Mouse (Mus musculus) megakaryocyte, embryonic 14.5 days (primary cell): ENCODE data around the gene Prpf31. TPM values are rescaled to one million over a fixed set of nuclear protein-coding genes. Genes with fewer than 3 reads are reported as not detected.
A peak's percentile ranks its signal among the peaks of the same experiment; 100 is the strongest.

Experiments
- H3K27me3 ChIP-seq: replicated peaks from 2 replicates; pipeline ENCODE3; 2012; ENCODE audit warnings: inconsistent platforms
- H3K36me3 ChIP-seq: replicated peaks from 2 replicates; pipeline ENCODE3; 2012; ENCODE audit warnings: low read length, inconsistent platforms, mixed read lengths
- H3K4me1 ChIP-seq: 2 replicates; pipeline ENCODE4 v1.6.1; 2012; ENCODE audit warnings: inconsistent platforms
- H3K4me3 ChIP-seq: replicated peaks from 2 replicates; pipeline ENCODE3; 2012; ENCODE audit warnings: moderate library complexity, mild to moderate bottlenecking, inconsistent platforms
- H3K9me3 ChIP-seq: 2 replicates; pipeline ENCODE4 v1.6.1; 2012; ENCODE audit warnings: inconsistent platforms
- FLI1 ChIP-seq: IDR thresholded peaks from 2 replicates; pipeline ENCODE4 v1.6.1; 2012; ENCODE audit warnings: low read length, inconsistent platforms, mixed read lengths
- GATA1 ChIP-seq: IDR thresholded peaks from 3 replicates; pipeline ENCODE4 v1.6.1; 2012; ENCODE audit warnings: mixed read lengths, low read length, inconsistent platforms, borderline replicate concordance
- polyA plus RNA-seq: library from polyadenylated mRNA; stranded (reverse); fragments of >175 nt; gene quantifications from 2 replicates; pipeline ENCODE4 v1.2.3, GENCODE M21; 2012; ENCODE audit warnings: low replicate concordance; ENCODE audit not compliant: insufficient read depth

Prpf31 gene
- polyA plus RNA-seq, 1 experiment, result 49.6 TPM

DNA sequence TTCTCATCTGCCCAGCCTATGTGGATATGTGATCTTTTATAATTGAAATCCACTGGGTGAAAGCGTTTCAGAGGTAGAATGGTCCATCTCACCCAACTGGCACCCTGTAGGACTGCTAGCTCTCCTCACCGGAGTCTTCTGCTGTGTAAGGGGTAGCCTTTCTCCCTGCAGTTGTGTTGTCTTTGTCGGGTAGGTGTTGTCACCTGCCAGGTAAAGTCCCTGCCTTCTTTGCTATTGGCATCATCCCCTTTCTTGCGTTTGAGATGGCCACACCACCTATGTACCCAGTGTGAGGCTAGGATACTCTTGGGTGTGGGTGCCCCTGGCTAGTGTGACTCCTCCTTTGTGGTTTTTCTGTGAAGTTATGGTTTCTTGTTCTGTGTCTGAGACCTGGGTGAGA is 16.9 kb downstream of the Prpf31 start:
- no peaks in the 10 kb centered on the region for H3K27me3 ChIP-seq
- H3K36me3 ChIP-seq, result peaks cover 65% of the 10 kb centered on the region
- TF ChIP-seq FLI1, result no peak
- no peak for TF ChIP-seq GATA1
- peak overlapping the region; percentile 96 for H3K4me3 ChIP-seq
- peaks cover 75% of the 10 kb centered on the region for H3K4me1 ChIP-seq
- no peaks in the 10 kb centered on the region for H3K9me3 ChIP-seq

DNA sequence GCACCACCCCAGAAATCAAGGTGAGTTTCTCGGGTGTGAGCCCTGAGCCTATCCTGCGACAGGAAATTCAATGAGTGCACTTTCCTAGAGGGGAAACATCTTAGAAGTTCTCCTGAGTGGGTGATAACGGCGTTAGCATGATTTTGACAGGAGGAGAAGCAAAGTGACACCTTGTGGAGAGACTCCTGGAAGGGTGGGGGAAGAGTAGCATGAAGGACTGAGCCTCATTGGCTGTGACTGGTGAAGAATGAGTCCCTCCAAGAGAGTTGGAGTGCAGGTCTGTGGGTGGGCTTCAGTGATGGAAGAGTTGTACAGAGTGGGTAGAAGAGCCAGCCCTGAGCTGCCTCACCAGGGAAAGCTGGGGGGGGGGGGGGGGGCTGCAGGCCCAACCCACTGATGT is 27.2 kb downstream of the Prpf31 start:
- Histone ChIP-seq H3K4me1 (peaks cover 41% of the 10 kb centered on the region), H3K27me3 (no peaks in the 10 kb centered on the region), H3K36me3 (peaks cover 100% of the 10 kb centered on the region), H3K9me3 (no peaks in the 10 kb centered on the region), H3K4me3 (no peak overlapping the region)
- TF ChIP-seq GATA1 (no peak), FLI1 (no peak)

DNA sequence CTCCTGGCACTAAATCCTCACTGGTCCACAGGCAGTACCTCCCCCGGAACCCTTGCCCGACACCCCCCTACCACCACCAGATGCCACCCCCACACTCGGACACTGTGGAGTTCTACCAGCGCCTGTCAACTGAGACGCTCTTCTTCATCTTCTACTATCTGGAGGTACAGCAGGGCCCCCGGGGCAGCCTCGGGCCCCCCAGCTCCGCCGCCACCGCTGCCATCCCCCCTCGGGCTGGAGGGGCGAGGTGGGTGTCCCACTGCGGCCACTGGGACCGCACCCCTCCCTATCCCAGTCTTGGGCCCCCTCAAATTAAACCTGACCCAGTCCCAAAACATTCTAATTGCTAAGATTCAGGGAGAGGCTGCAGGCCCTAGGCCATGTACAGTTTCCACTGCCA is 28.8 kb downstream of the Prpf31 start:
- H3K36me3 ChIP-seq, result peaks cover 100% of the 10 kb centered on the region
- TF ChIP-seq FLI1, result no peak
- no peak for TF ChIP-seq GATA1
- H3K4me1 ChIP-seq, result peaks cover 41% of the 10 kb centered on the region
- no peak overlapping the region for H3K4me3 ChIP-seq
- no peaks in the 10 kb centered on the region for H3K9me3 ChIP-seq
- no peaks in the 10 kb centered on the region for H3K27me3 ChIP-seq

DNA sequence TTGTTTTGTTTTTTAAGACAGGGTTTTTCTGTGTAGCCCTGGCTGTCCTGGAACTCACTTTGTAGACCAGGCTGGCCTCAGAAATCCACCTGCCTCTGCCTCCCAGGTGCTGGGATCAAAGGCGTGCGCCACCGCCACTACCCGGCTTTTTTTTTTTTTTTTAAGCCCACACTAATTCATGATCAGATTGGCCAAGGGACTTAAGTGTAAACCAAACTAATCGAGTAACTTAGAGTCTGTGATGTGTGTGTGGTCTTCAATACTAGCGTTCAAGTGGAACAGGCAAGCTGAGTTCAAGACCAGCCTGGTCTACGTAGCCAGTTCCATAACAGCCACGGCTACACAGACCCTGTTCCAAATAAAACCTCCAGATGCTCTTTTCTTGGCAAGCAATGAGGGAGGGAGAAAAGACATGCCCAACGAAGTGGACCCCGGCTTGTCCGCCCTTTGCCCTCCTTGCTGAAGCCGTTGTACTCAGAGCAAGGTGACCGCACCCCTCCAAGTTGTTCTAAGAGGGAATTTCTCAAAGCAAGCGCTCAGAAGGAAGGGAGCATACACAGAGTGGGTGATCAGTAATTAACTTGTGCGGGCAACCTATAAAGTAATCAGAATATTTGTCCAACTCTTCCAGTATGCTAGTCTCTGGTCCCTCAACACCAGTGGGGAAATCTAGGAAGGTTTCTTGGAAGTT is 34.9 kb downstream of the Prpf31 start:
- Histone ChIP-seq H3K36me3 (peaks cover 62% of the 10 kb centered on the region), H3K4me1 (peaks cover 65% of the 10 kb centered on the region), H3K9me3 (no peaks in the 10 kb centered on the region), H3K4me3 (peak overlapping the region; percentile 96), H3K27me3 (no peaks in the 10 kb centered on the region)
- TF ChIP-seq FLI1 (no peak), GATA1 (no peak)

DNA sequence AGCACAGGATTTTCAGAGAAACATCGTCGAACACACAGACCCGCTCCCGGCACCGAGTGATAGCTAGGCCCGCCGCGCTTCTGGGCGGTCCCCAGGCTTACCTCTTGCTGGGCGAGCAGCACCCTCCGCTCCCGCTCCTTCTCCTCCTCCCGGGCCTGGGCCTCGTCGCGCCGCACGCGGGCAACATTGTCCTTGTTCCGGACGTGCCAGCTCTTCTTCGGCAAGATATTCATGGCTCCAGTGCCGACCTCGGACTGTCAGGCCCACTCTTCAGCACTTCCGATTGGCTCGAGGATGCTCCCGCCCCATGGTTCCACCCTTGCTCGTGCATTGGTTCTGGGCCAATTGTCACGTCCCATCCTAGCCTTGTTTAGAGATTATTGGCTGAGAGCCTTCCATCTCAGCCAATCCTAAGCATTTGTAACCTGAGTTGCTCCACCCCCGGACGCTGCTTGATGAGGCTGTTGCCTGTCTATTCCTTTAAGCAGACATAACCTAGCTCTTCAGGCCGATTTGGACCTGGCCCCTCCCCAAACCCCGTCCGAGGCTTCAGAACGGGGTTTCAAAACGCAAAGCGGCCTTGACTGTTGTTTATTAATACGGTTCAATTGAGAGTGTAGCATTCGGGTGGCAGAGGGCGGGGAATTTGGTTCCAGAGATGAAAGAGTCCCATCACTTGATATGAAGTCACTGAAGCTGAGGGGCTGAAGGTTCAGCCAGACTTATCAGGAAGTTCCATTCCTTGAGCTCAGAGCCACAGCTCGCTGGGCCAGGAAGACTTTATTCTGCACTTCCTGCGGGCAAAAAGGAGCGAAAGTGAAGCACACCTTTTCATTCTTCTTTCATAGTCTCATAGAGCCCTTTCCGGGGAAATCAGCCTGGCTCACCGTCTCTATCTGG is 35.7 kb downstream of the Prpf31 start, which contains the start of gene Leng1:
Gene Leng1 (minus strand): TSS at position 626 of the 900 bp plus-strand sequence.
- peak within 1 kb of the TSS; percentile 96 for H3K4me3 ChIP-seq
- no peaks in the 10 kb centered on the region for H3K9me3 ChIP-seq
- no peaks in the 10 kb centered on the region for H3K27me3 ChIP-seq
- TF ChIP-seq FLI1 (peak; percentile 51; the same call in 1 of the 2 replicates), GATA1 (no peak)
- peaks cover 62% of the 10 kb centered on the region for H3K36me3 ChIP-seq
- peaks cover 65% of the 10 kb centered on the region for H3K4me1 ChIP-seq

DNA sequence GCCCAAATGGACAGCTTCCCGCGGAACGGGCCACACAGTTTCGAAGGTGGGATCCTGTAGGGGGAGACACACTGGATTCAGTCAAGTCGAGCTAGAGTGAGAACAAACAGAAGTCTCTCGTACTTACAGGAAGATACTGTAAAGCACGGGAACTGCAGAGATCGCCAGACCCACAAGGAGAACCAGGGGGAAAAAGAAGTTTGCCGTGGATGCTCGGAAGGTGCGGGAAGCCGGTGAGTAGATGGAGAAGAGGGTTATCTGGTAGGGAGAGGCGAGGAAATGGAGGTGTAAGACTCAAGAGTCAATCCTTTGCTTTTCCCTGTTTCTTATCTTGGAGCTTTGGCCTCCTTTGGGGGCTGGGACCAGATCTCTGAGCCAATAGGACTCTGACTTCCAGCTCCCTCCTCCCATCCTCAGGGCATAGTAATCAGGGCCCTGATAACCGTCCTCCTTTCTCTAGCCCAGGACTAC is 37.2 kb downstream of the Prpf31 start:
- H3K27me3 ChIP-seq, result no peaks in the 10 kb centered on the region
- peak overlapping the region; percentile 83 for H3K4me3 ChIP-seq
- no peak for TF ChIP-seq FLI1
- TF ChIP-seq GATA1, result no peak
- peaks cover 56% of the 10 kb centered on the region for H3K4me1 ChIP-seq
- H3K9me3 ChIP-seq, result no peaks in the 10 kb centered on the region
- H3K36me3 ChIP-seq, result peaks cover 60% of the 10 kb centered on the region

DNA sequence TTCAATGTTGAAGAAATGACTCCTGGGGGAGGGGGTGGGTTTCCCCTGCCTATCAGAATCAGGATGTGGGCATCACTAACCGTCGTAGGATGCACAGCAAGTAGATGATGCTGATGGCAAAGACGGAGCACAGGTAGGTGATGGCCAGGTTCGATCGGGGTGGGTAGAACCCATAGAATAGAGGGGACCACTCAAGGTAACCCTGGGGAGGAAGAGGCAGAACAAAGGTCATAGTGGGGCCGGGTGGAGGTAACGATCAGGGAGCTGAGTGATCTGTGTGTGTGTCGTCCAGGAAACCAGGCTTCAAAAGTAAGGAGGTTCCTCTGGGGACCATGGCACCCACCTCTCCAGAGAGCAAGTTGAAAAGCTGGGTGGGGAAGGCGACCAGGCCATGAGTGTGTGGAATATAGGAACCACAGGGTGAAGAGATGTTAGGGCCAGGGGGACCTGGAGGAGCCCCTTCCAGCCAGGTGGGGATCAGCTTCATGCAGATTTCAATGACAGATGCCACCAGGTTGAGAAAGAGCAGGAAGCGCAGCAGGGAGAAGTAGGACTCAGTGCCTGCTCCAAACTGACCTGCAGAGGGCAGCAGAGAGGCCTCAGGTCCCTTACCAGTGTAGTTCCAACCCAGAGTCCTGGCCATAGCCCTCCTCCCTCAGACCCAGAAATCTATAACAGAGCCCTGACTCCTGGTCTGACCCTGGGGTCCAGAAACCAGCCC is 44.9 kb downstream of the Prpf31 start:
- H3K4me3 ChIP-seq, result peak overlapping the region; percentile 70
- TF ChIP-seq GATA1, result no peak
- TF ChIP-seq FLI1, result no peak

DNA sequence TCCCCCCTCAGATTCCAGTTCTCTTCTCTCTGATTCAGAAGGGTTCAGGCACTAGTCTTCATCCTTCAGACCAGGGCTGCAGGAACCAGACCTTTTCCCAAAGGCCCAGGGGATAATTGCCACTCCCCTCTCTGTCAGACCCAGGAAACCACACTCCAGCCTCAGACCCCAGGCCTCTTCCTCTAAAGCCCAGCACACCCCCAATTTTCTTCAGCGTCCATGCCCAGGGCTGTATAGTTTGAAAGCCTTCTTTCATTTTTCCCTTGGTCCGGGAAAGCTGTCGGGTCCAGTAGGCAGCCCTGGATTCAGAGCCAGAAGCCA is 45.4 kb downstream of the Prpf31 start:
- Histone ChIP-seq H3K9me3 (no peaks in the 10 kb centered on the region), H3K4me1 (peaks cover 65% of the 10 kb centered on the region), H3K36me3 (peaks cover 82% of the 10 kb centered on the region), H3K27me3 (no peaks in the 10 kb centered on the region), H3K4me3 (peak overlapping the region; percentile 70)
- TF ChIP-seq GATA1, result no peak
- TF ChIP-seq FLI1, result no peak

More for the DNA sequence above, 44.9 kb downstream of the Prpf31 start:
- Histone ChIP-seq H3K27me3 (no peaks in the 10 kb centered on the region), H3K9me3 (no peaks in the 10 kb centered on the region), H3K36me3 (peaks cover 83% of the 10 kb centered on the region), H3K4me1 (peaks cover 67% of the 10 kb centered on the region)

DNA sequence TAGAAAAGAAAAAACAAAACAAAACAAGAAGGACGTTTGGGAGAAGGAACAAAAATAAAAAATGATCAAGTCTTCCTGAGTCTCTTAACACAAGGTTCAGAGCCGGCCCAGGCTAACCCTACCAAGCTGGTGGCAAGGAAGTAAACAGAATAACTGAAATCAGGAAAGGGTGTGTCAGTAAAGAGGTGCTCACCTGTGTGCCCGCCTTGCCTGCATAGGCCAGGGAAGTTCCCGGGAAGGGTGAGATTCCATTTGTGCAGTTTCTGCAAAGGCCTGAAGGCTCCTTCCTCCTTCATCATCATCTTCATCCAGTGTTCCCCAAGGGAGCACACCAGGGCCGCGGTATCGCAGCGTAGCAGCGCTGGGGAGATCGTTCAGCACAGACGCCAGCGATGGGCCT is 46.6 kb downstream of the Prpf31 start:
- TF ChIP-seq GATA1 (no peak), FLI1 (no peak)
- H3K4me1 ChIP-seq, result peaks cover 75% of the 10 kb centered on the region
- no peaks in the 10 kb centered on the region for H3K27me3 ChIP-seq
- no peak overlapping the region for H3K4me3 ChIP-seq
- peaks cover 82% of the 10 kb centered on the region for H3K36me3 ChIP-seq
- H3K9me3 ChIP-seq, result no peaks in the 10 kb centered on the region
